Mouse (Mus musculus) ES-Bruce4 (cell line): Measurements from ENCODE around the gene 1700037C18Rik. TPM values are rescaled to one million over a fixed set of nuclear protein-coding genes. Genes with fewer than 3 reads are reported as not detected.

ENCODE experiments used
- H3K27ac ChIP-seq: 2 replicates; pipeline ENCODE4 v1.5.1; 2012; ENCODE audit warnings: low read length, inconsistent platforms; ENCODE audit not compliant: insufficient read depth
- H3K27me3 ChIP-seq: 2 replicates; pipeline ENCODE4 v1.6.1; 2012; ENCODE audit warnings: mild to moderate bottlenecking, low read length, inconsistent platforms; ENCODE audit not compliant: control insufficient read depth, poor library complexity, insufficient read depth, severe bottlenecking
- H3K36me3 ChIP-seq: 2 replicates; pipeline ENCODE4 v1.6.1; 2012; ENCODE audit warnings: inconsistent platforms, mild to moderate bottlenecking, low read length, moderate library complexity; ENCODE audit not compliant: control insufficient read depth, poor library complexity, insufficient read depth, severe bottlenecking
- H3K4me1 ChIP-seq: one replicate; pipeline ENCODE4 v1.8.1; 2011; ENCODE audit warnings: low read length; ENCODE audit not compliant: control insufficient read depth, insufficient read depth
- H3K4me3 ChIP-seq: 2 replicates; pipeline ENCODE4 v1.5.1; 2011; ENCODE audit warnings: low read depth, mild to moderate bottlenecking, low read length
- H3K9ac ChIP-seq: 2 replicates; pipeline ENCODE4 v1.6.1; 2012; ENCODE audit warnings: low read depth, mild to moderate bottlenecking, inconsistent platforms; ENCODE audit not compliant: poor library complexity, severe bottlenecking
- H3K9me3 ChIP-seq: replicated peaks from 2 replicates; pipeline ENCODE4 v1.6.1; 2012; ENCODE audit warnings: mild to moderate bottlenecking, low read length, inconsistent platforms; ENCODE audit not compliant: control insufficient read depth, poor library complexity, insufficient read depth, severe bottlenecking
- CTCF ChIP-seq: IDR thresholded peaks from one replicate; pipeline ENCODE4 v1.8.1; 2011; ENCODE audit warnings: low read depth, low read length
- EP300 ChIP-seq: IDR thresholded peaks from 2 replicates; pipeline ENCODE4 v1.6.1; 2011; ENCODE audit warnings: low read depth, low read length; ENCODE audit not compliant: insufficient read depth
- POLR2A ChIP-seq: IDR thresholded peaks from one replicate; pipeline ENCODE4 v1.8.1; 2011; ENCODE audit warnings: low read length; ENCODE audit not compliant: insufficient read depth
- polyA plus RNA-seq: library from polyadenylated mRNA; stranded (reverse); fragments of >200 nt; gene quantifications from 2 replicates; pipeline ENCODE4 v1.2.4, GENCODE M21; 2011; ENCODE audit warnings: low read depth; ENCODE audit not compliant: missing spikeins, insufficient read depth, insufficient read length

Gene 1700037C18Rik
- polyA plus RNA-seq, 1 experiment = 2.7 TPM

- Histone ChIP-seq H3K9ac (no peak overlapping the region), H3K36me3 (0 out of 2 replicates have a peak, but pooled peaks cover 2% of the 10 kb centered on the region), H3K9me3 (no peaks in the 10 kb centered on the region), H3K27ac (no peak overlapping the region), H3K4me3 (no peak overlapping the region), H3K4me1 (no peaks in the 10 kb centered on the region), H3K27me3 (no peaks in the 10 kb centered on the region)
- TF ChIP-seq POLR2A = no peak
- TF ChIP-seq CTCF = no peak
- no peak for TF ChIP-seq EP300
These were observed 1.0 kb downstream of the 1700037C18Rik start for GRCm38 (mm10) chr16:3907471-3907870.

DNA sequence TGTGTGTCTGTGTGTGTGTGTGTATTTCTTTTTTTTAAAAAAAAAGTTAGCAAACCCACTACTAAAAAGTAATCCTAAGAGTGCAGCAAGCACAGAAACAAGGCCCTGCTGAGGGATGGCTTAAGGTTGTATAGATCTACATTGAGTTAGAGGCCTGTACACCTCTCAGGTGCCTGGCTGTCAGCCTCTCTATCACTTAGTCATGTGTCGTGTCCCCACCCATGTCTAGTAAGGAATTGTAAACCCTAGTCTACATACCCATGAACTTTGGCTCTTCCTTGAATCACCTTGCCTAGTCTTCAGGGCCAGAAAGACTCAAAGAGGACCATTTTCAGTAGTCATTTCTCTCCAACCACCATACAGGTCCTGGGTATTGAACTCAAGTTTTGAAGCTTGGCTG is 11.9 kb downstream of the 1700037C18Rik start:
- H3K36me3 ChIP-seq = peaks cover 18% of the 10 kb centered on the region
- H3K9me3 ChIP-seq = no peaks in the 10 kb centered on the region

DNA sequence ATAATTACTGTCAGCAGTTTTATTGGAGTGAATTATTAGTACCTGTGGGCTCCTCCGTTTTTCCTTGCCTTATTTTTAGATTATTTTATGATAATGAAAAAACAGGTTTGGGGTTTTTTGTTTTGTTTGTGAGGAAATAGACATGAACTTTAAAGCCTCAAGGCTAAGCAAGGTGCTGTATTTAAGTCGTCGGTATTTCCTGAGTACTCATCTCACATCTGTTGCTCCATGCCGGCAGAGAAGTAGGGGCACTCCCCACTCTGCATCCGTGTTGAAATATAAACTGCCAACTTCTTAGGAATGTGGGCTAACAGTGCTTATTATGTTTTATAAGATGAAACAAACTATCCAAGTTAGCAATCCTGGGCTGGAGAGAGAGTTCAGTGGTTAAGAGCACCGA is 12.4 kb downstream of the 1700037C18Rik start:
- no peaks in the 10 kb centered on the region for H3K27me3 ChIP-seq
- TF ChIP-seq POLR2A = no peak
- TF ChIP-seq EP300 = no peak
- TF ChIP-seq CTCF = no peak
- peaks cover 17% of the 10 kb centered on the region for H3K36me3 ChIP-seq
- no peak overlapping the region for H3K4me3 ChIP-seq
- H3K9me3 ChIP-seq = no peaks in the 10 kb centered on the region
- no peaks in the 10 kb centered on the region for H3K4me1 ChIP-seq
- no peak overlapping the region for H3K9ac ChIP-seq
- H3K27ac ChIP-seq = no peak overlapping the region

More for the DNA sequence above, 11.9 kb downstream of the 1700037C18Rik start:
- Histone ChIP-seq H3K27ac (no peak overlapping the region), H3K9ac (no peak overlapping the region), H3K4me1 (no peaks in the 10 kb centered on the region), H3K27me3 (no peaks in the 10 kb centered on the region), H3K4me3 (no peak overlapping the region)
- TF ChIP-seq CTCF (no peak), EP300 (no peak), POLR2A (no peak)

- TF ChIP-seq EP300 (no peak), CTCF (no peak), POLR2A (no peak)
- no peaks in the 10 kb centered on the region for H3K9me3 ChIP-seq
- H3K27me3 ChIP-seq = no peaks in the 10 kb centered on the region
- 0 out of 2 replicates have a peak overlapping the region, but pooled peaks have one; percentile 29 for H3K9ac ChIP-seq
- H3K4me1 ChIP-seq = no peaks in the 10 kb centered on the region
- peaks cover 13% of the 10 kb centered on the region for H3K36me3 ChIP-seq
- H3K27ac ChIP-seq = peak overlapping the region; percentile 46; the same call in 1 of the 2 replicates
- H3K4me3 ChIP-seq = 0 out of 2 replicates have a peak overlapping the region, but pooled peaks have one; percentile 3
These were observed 13.2 kb downstream of the 1700037C18Rik start for GRCm38 (mm10) chr16:3895173-3895792.

DNA sequence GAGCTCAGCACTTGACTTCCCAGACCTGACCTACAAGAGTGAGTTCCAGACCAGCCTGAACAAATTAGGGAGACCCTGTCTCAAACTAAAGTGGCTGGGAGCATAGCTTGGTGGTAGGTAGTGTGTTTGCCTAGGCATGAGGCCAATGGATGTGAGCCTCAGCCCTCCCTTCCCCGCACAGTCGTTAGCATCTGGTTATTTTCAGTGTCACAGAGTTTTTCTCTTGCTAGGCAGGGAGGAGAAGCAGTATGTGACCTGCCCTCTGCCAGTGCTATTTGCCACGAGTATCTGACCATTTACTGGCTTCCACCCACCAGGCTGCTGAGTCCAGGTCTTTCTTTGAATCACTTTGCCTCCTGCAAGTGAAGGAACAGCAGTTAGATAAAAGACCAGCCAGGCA is 14.8 kb downstream of the 1700037C18Rik start:
- H3K9me3 ChIP-seq = no peaks in the 10 kb centered on the region
- no peak overlapping the region for H3K9ac ChIP-seq
- TF ChIP-seq EP300 = no peak
- TF ChIP-seq POLR2A = no peak
- no peak for TF ChIP-seq CTCF
- peaks cover 5% of the 10 kb centered on the region; the same call in 1 of the 2 replicates for H3K36me3 ChIP-seq
- H3K27me3 ChIP-seq = no peaks in the 10 kb centered on the region
- H3K4me1 ChIP-seq = peaks cover 2% of the 10 kb centered on the region
- H3K4me3 ChIP-seq = no peak overlapping the region
- H3K27ac ChIP-seq = no peak overlapping the region

DNA sequence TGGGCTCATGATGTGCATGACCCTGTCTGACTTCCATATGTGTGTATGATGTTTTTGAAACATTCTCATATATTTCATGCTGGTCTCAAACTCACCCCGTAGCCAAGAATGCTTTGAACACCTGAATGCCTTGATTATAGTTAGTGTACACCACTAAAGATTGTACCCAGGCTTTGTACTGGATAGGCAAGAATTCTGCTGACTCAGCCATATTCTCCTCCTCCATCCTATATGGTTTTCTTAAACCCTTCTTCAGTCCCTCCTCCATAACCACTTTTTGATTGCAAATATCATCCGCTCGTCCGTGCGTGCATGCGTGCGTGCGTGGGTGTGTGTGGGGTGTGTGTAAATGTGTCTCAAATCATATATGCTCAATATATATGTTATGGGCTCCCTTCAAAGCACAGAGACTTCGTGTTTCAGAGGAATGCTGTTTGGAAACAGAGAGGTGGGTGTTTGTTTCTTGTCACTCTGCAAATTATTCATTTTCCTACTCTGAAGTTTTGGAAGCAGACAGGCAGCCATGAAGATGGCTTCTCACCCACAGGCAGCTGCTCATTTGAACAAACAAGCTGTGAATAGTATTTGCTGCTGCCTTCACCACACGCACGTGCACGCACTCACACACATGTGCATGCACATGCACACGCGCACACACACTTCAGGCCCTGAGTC is 16.7 kb downstream of the 1700037C18Rik start:
- no peaks in the 10 kb centered on the region for H3K27me3 ChIP-seq
- no peaks in the 10 kb centered on the region for H3K9me3 ChIP-seq
- no peak for TF ChIP-seq CTCF
- no peak for TF ChIP-seq EP300
- TF ChIP-seq POLR2A = no peak
- no peak overlapping the region for H3K9ac ChIP-seq
- peaks cover 2% of the 10 kb centered on the region for H3K4me1 ChIP-seq
- H3K27ac ChIP-seq = no peak overlapping the region
- no peaks in the 10 kb centered on the region for H3K36me3 ChIP-seq
- no peak overlapping the region for H3K4me3 ChIP-seq
